Mouse (Mus musculus): Measurements from ENCODE around the gene Selenbp2. TPM values are rescaled to one million over a fixed set of nuclear protein-coding genes. Genes with fewer than 3 reads are reported as not detected.
"Not testable (repeated sequence)": the region's sequence is repeated elsewhere in the genome, so short reads cannot be mapped to it uniquely, and the experiment has no call there.

Selenbp2 gene
- polyA plus RNA-seq, 1 experiment from 2014 or later: 2.7 TPM

DNA sequence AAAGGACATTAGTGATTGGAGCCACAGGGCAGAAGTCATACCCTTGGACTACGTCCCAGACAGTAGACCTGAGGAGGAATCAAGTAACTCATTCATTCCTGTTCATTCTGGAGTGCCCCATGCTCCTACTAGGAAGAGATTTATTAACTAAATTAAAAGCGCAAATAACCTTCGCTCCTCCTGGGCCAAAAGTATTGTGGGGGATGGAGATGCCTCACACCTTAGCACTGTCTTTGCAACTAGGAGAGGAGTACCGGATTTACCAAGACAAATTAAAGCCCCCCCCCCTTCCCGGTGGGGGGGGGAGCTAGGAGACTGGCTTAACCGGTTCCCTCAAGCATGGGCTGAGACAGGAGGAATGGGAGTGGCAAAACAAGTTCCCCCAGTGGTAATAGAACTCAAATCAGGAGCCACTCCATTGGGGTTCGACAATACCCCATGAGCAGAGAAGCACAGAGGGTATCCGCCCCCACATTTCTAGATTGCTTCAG lies 14.0 kb upstream of the Selenbp2 start:
- ATAC-seq (replicated peaks; ENCODE audit: low FRiP score): peak; percentile 56
- Histone ChIP-seq H3K9ac (no peak overlapping the region), H3K27me3 (no peaks in the 10 kb centered on the region), H3K36me3 (no peaks in the 10 kb centered on the region), H3K4me2 (no peak overlapping the region), H3K27ac (0 out of 2 replicates have a peak overlapping the region, but pooled peaks have one; percentile 13), H3K4me1 (peaks cover 7% of the 10 kb centered on the region; the same call in 1 of the 2 replicates), H3K4me3 (replicated peaks) (no peak overlapping the region), H3K9me3 (replicated peaks) (no peaks in the 10 kb centered on the region)
- 60% methylated on average over 8 of the region's 8 CpGs for WGBS

DNA sequence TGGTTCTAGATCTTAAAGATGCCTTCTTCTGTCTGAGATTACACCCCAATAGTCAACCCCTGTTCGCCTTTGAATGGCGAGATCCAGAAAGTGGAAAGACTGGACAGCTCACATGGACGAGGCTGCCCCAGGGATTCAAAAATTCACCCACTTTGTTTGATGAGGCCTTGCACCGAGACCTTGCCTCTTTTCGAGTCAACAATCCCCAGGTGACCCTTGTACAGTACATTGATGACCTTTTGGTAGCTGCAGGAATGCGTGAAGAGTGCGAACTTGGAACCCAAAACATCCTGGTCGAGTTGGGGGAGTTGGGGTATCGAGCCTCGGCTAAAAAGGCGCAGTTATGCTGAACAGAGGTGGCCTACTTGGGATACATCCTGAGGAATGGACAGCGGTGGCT lies 13.3 kb upstream of the Selenbp2 start:
- H3K4me3 ChIP-seq (replicated peaks); H3K9ac ChIP-seq; H3K36me3 ChIP-seq; H3K27ac ChIP-seq; H3K4me2 ChIP-seq; H3K4me1 ChIP-seq; H3K27me3 ChIP-seq; ATAC-seq (replicated peaks; ENCODE audit: low FRiP score); H3K9me3 ChIP-seq (replicated peaks): not testable (repeated sequence)
- WGBS: 87% methylated on average over 12 of the region's 12 CpGs

DNA sequence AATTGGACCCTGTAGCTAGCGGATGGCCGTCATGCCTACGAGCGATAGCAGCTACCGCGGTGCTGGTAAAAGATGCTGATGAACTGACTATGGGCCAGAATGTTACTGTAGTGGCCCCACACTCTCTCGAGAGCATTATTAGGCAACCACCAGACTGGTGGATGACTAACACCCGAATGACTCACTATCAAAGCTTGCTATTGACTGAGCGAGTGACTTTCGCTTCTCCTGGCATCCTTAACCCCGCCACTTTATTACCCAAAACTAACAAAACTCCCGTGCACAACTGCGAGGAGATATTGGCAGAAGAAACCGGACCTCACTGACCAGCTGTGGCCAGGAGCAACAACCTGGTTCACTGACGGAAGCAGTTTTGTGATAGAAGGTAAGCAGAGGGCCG lies 12.6 kb upstream of the Selenbp2 start:
- H3K4me3 ChIP-seq (replicated peaks): no peak overlapping the region
- peaks cover 7% of the 10 kb centered on the region; the same call in 1 of the 2 replicates for H3K4me1 ChIP-seq
- no peak for ATAC-seq (replicated peaks; ENCODE audit: low FRiP score)
- 69% methylated on average over 16 of the region's 16 CpGs for WGBS
- H3K4me2 ChIP-seq: no peak overlapping the region
- no peak overlapping the region for H3K9ac ChIP-seq
- H3K36me3 ChIP-seq: no peaks in the 10 kb centered on the region
- no peaks in the 10 kb centered on the region for H3K9me3 ChIP-seq (replicated peaks)
- no peak overlapping the region for H3K27ac ChIP-seq
- no peaks in the 10 kb centered on the region for H3K27me3 ChIP-seq

DNA sequence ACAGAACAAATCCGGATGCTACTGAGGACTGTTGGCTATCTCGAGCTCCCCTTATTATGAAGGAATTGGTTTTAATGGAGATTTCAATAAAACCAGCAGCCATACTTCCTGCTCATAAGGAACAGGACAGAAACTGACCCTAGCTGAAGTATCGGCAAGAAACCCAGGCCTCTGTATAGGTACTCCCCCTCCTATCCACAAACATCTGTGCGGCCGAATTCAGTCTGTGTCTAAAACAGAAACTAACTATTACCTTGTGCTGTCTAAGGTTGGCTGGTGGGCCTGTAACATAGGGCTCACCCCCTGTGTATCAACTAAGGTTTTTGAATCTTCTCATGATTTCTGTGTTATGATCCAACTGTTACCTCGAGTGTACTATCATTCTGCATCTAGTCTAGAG lies 9.7 kb upstream of the Selenbp2 start:
- Histone ChIP-seq H3K9ac (no peak overlapping the region), H3K36me3 (no peaks in the 10 kb centered on the region), H3K4me1 (peaks cover 7% of the 10 kb centered on the region; the same call in 1 of the 2 replicates), H3K27ac (no peak overlapping the region), H3K4me3 (replicated peaks) (no peak overlapping the region), H3K4me2 (no peak overlapping the region), H3K9me3 (replicated peaks) (no peaks in the 10 kb centered on the region), H3K27me3 (no peaks in the 10 kb centered on the region)
- ATAC-seq (replicated peaks; ENCODE audit: low FRiP score): no peak
- WGBS: 69% methylated on average over 6 of the region's 6 CpGs

DNA sequence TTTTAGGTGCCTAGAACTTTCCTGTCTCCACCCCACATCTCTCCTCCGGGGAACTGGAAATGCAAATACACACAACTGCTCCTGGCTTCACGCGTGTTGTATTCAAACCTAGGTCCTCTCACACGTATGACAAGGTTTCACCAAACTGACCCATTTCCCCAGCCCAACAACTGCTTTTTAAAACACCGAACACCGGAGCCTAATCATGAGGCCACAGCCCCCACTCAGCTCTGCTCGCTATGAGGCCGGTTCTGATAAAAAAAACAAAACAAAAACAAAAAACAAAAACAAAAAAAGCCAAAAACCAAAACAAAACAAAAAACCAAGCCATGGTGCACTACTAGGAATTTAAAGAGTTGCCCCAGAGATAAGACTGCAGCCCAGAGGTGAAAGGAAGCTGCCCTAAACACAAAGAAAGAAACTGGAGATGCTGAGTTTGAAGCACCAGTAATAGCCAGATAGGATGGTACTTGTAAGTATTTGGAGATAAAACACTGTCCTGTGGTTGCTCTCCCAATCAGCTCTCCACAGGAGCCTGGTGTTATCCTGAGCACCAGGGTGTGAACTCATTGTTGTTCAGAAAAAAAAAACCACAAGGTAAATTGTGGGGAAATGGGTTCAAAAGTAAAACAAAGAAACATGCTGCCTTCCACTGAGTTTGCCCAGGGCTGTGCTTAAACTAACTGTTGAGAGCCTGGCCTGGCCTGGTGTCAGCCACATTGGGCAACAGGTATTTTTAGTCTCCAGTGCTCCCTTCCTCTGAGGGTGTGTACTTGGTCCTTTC lies 7.2 kb upstream of the Selenbp2 start:
- H3K27ac ChIP-seq; H3K4me1 ChIP-seq; H3K27me3 ChIP-seq; H3K4me2 ChIP-seq; H3K36me3 ChIP-seq; H3K4me3 ChIP-seq (replicated peaks); H3K9ac ChIP-seq; ATAC-seq (replicated peaks; ENCODE audit: low FRiP score); H3K9me3 ChIP-seq (replicated peaks): not testable (repeated sequence)
- 86% methylated on average over 8 of the region's 8 CpGs for WGBS

DNA sequence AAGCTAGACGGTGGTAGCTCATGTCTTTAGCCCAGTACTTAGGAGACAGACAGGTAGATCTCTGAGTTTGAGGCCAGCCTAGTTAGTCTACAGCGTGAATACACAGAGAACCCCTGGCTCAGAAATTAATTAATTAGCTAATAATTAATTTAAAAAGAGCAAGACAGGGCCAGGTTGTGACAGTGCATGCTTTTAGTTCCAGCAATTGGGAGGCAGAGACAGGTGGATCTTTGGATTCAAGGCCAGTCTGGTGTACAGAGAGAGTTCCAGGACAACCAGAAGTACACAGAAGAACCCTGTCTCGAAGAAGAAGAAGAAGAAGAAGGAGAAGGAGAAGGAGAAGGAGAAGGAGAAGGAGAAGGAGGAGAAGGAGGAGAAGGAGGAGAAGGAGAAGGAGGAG lies 4.7 kb upstream of the Selenbp2 start:
- not testable (repeated sequence) for H3K9me3 ChIP-seq (replicated peaks); H3K36me3 ChIP-seq; H3K27me3 ChIP-seq; H3K4me2 ChIP-seq; H3K9ac ChIP-seq; ATAC-seq (replicated peaks; ENCODE audit: low FRiP score); H3K4me3 ChIP-seq (replicated peaks); H3K27ac ChIP-seq
- 89% methylated on average over 3 of the region's 3 CpGs for WGBS
- peaks cover 13% of the 10 kb centered on the region for H3K4me1 ChIP-seq

DNA sequence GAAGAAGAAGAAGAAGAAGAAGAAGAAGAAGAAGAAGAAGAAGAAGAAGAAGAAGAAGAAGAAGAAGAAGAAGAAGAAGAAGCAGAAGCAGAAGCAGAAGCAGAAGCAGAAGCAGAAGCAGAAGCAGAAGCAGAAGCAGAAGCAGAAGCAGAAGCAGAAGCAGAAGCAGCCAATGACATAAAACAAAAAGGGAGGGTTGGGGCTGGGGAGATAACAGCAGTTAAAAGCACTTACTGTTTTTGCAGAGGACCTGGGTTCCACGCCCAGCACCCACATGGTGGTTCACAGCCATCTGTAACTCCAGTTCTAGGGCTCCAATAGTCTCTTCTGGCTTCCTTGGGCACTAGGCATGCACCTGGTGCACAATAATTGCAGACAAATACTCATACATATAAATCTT lies 4.2 kb upstream of the Selenbp2 start:
- H3K27ac ChIP-seq; H3K4me2 ChIP-seq; H3K36me3 ChIP-seq; H3K9me3 ChIP-seq (replicated peaks); H3K4me3 ChIP-seq (replicated peaks); H3K27me3 ChIP-seq; ATAC-seq (replicated peaks; ENCODE audit: low FRiP score); H3K9ac ChIP-seq: not testable (repeated sequence)
- H3K4me1 ChIP-seq: peaks cover 16% of the 10 kb centered on the region
- 64% methylated on average over 1 of the region's 1 CpGs for WGBS

DNA sequence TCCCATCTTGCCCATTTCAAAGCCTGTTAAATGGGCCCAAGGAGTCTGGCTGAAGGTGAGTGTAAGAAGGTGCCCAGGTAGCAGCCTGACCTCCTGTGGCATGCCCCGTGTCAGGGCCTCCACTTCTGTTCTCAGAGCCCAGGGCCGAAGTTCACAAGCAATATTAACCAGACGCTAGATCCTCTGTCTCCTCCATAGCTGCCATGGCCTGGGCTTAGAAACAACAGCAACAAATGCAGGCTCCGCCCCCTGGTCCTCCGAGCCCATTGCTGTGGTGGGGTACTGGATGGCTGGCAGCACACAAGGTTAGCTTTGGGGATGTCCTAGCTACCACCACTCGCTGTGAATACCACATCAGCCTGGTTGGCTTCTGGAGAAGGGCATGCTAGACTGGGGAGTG lies 3.2 kb upstream of the Selenbp2 start:
- peaks cover 16% of the 10 kb centered on the region for H3K4me1 ChIP-seq
- H3K27ac ChIP-seq; H3K27me3 ChIP-seq; H3K9ac ChIP-seq; H3K9me3 ChIP-seq (replicated peaks); ATAC-seq (replicated peaks; ENCODE audit: low FRiP score); H3K4me2 ChIP-seq; H3K4me3 ChIP-seq (replicated peaks); H3K36me3 ChIP-seq: not testable (repeated sequence)
- WGBS: 57% methylated on average over 6 of the region's 6 CpGs

DNA sequence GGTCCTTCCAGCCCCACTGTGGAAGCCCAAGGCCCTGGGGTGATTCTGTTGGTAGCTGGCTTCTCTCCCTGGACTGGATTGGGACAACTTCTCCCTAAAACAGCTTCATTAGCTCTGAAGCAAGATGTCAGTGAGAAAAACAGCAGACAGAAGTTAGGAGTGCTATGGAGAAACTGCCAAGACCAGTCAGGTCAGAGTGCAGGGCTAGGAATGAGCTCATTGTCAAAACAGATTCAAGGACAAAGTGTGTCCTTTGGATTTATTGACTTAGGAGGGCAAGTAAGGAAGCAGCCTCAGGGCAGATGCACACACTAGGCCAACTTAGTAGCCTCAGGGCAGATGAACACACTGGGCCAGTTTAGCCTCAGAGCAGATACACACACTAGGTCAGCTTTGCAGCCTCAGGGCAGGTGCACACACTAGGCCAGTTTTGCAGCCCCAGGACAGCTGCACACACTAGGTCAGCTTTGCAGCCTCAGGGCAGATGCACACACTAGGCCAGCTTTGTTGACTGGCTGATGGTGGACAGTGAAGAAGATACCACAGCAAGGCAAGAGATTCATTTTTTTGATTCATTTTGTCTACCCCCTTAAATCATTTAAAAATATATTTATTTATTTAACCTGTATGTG lies 2.6 kb upstream of the Selenbp2 start:
- Histone ChIP-seq H3K4me1 (peaks cover 16% of the 10 kb centered on the region), H3K4me2 (no peak overlapping the region), H3K9me3 (replicated peaks) (no peaks in the 10 kb centered on the region), H3K27me3 (no peaks in the 10 kb centered on the region), H3K4me3 (replicated peaks) (no peak overlapping the region), H3K9ac (no peak overlapping the region), H3K27ac (no peak overlapping the region), H3K36me3 (no peaks in the 10 kb centered on the region)
- no peak for ATAC-seq (replicated peaks; ENCODE audit: low FRiP score)

DNA sequence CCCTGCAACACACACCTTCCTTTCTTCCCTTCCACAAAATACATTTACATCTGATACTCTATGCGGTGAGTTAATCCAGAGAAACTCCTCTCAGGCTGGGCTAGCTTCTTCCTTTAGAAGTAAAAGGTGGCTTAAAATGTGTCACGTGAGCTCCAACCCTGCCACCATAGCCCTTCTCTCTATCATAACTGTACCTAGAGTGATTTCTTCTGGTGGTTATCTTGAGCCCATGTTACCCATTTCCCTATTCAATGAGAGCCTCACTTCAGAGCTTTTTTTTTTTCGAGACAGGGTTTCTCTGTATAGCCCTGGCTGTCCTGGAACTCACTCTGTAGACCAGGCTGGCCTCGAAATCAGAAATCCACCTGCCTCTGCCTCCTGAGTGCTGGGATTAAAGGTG lies 1.7 kb upstream of the Selenbp2 start:
- WGBS: 92% methylated on average over 4 of the region's 4 CpGs
- not testable (repeated sequence) for H3K9ac ChIP-seq; H3K27me3 ChIP-seq; ATAC-seq (replicated peaks; ENCODE audit: low FRiP score); H3K36me3 ChIP-seq; H3K27ac ChIP-seq; H3K9me3 ChIP-seq (replicated peaks); H3K4me3 ChIP-seq (replicated peaks); H3K4me2 ChIP-seq
- peaks cover 16% of the 10 kb centered on the region for H3K4me1 ChIP-seq

DNA sequence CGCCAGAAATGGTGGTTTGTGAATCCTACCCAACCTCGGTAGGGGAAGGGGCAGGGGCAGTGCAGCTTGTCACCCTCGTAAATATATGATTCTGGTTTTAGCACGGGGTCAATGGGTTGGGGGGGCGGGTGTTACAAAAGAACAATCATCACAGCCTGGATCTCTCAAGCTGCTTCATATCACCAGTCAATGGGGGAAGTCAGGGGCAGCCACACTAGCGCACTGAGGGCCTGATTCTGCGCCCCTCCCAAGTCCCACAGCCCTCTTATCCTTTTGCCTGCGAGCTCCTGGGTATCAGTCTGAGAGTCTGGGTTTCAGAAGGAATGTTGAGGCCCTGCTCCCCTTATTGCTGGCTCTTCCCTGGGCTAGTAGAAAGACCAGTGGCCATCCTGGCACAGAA lies 518 bp downstream of the Selenbp2 start:
- ATAC-seq (replicated peaks; ENCODE audit: low FRiP score): peak; percentile 27
- WGBS: 12% methylated on average over 5 of the region's 8 CpGs
- H3K36me3 ChIP-seq; H3K9me3 ChIP-seq (replicated peaks); H3K4me3 ChIP-seq (replicated peaks); H3K27me3 ChIP-seq; H3K9ac ChIP-seq: not testable (repeated sequence)
- Histone ChIP-seq H3K4me2 (peak overlapping the region; percentile 29), H3K4me1 (peaks cover 16% of the 10 kb centered on the region), H3K27ac (peak overlapping the region; percentile 61; the same call in 1 of the 2 replicates)

DNA sequence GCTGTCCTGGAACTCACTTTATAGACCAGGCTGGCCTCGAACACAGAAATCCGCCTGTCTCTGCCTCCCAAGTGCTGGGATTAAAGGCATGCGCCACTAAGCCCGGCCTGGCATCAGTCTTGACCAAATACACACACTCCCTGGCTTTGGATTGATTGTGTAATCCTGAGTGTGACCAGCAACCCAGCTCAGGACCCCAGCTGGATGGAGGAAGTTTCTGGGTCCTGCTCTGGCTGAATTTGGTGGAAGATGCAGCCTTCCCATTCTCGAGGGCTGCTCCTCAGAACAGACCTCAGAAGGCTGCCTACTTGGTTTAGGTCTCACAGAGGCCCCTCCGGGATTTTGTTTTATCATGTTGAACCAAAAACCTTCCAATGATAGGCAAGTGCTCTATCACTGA lies 2.2 kb downstream of the Selenbp2 start:
- H3K4me1 ChIP-seq: peaks cover 16% of the 10 kb centered on the region
- H3K4me3 ChIP-seq (replicated peaks); H3K9me3 ChIP-seq (replicated peaks); H3K27ac ChIP-seq; H3K4me2 ChIP-seq; H3K27me3 ChIP-seq; ATAC-seq (replicated peaks; ENCODE audit: low FRiP score); H3K36me3 ChIP-seq; H3K9ac ChIP-seq: not testable (repeated sequence)
- WGBS: 88% methylated on average over 6 of the region's 6 CpGs

Measured in kidney, embryonic 15.5 days (tissue).